Mouse (Mus musculus): Measurements from ENCODE around the gene Med25.
A peak's percentile ranks its signal among the peaks of the same experiment; 100 is the strongest.

Med25 gene

GRCm38 (mm10) chr7:44848561-44849415 is 43.7 kb downstream of the Med25 start, which contains the start of the genes Akt1s1 and Tbc1d17:
Gene Akt1s1, plus strand, starts transcription at chr7:44848991.
Gene Tbc1d17, minus strand, starts transcription at chr7:44849079.
- peak; percentile 95 to 97 for DNase-seq (ENCODE audit: low spot score in 2 of 2)

- DNase-seq (ENCODE audit: low spot score in 2 of 2), result no peak
Observed at GRCm38 (mm10) chr7:44847772-44848171, 44.7 kb downstream of the Med25 start.

GRCm38 (mm10) chr7:44846804-44847203 is 45.7 kb downstream of the Med25 start:
- no peak for DNase-seq (ENCODE audit: low spot score in 2 of 2)

GRCm38 (mm10) chr7:44845006-44845405 is 47.5 kb downstream of the Med25 start:
- DNase-seq (ENCODE audit: low spot score in 2 of 2), result no peak

GRCm38 (mm10) chr7:44841825-44842463 is 50.6 kb downstream of the Med25 start:
- no peak for DNase-seq (ENCODE audit: low spot score in 2 of 2)

GRCm38 (mm10) chr7:44840426-44840825 is 52.1 kb downstream of the Med25 start:
- peak; percentile 19 to 69 for DNase-seq (ENCODE audit: low spot score in 2 of 2)

GRCm38 (mm10) chr7:44839491-44840191 is 52.9 kb downstream of the Med25 start:
- peak; percentile 59 to 79 for DNase-seq (ENCODE audit: low spot score in 2 of 2)

- DNase-seq (ENCODE audit: low spot score in 2 of 2), result no peak
Observed at GRCm38 (mm10) chr7:44839171-44839490, 53.4 kb downstream of the Med25 start.

- no peak for DNase-seq (ENCODE audit: low spot score in 2 of 2)
Observed at GRCm38 (mm10) chr7:44838073-44838472, 54.4 kb downstream of the Med25 start.

GRCm38 (mm10) chr7:44836423-44837053 is 56.0 kb downstream of the Med25 start:
- DNase-seq (ENCODE audit: low spot score in 2 of 2), result peak; percentile 17 to 64

- DNase-seq (ENCODE audit: low spot score in 2 of 2), result peak; percentile 74 to 82
Observed at GRCm38 (mm10) chr7:44836016-44836404, 56.5 kb downstream of the Med25 start.

GRCm38 (mm10) chr7:44835373-44836015 is 57.0 kb downstream of the Med25 start:
- peak in 1 of 2 experiments; percentile 14 for DNase-seq (ENCODE audit: low spot score in 2 of 2)

GRCm38 (mm10) chr7:44832763-44833162 is 59.7 kb downstream of the Med25 start:
- no peak for DNase-seq (ENCODE audit: low spot score in 2 of 2)

- no peak for DNase-seq (ENCODE audit: low spot score in 2 of 2)
Observed at GRCm38 (mm10) chr7:44828706-44829105, 63.8 kb downstream of the Med25 start.

- no peak for DNase-seq (ENCODE audit: low spot score in 2 of 2)
Observed at GRCm38 (mm10) chr7:44826771-44827170, 65.7 kb downstream of the Med25 start.

All from spleen, postnatal 4 days (tissue).